Mouse (Mus musculus): ENCODE measurements at regions not wholly inside any gene's neighbourhood (a gene's known extent, or its start where the extent isn't known, plus 50 kb on each side); places are given as distances from the start of the nearest gene placed in this dataset.

GRCm38 (mm10) chr13:111367620-111368019 is 112.8 kb downstream of the Actbl2 start:
- no peak for TF ChIP-seq JUN (IDR thresholded peaks at IDR 0.05; ENCODE audit: insufficient read depth, low read depth, low read length)
- TF ChIP-seq NRF1 (IDR thresholded peaks at IDR 0.05; ENCODE audit: low read depth, low read length): no peak
- no peak for TF ChIP-seq GABPA (IDR thresholded peaks at IDR 0.05; ENCODE audit: insufficient replicate concordance, low read depth, low read length)
- no peak for TF ChIP-seq TBP (conservative IDR thresholded peaks at IDR 0.05; ENCODE audit: low read depth, low read length)
- TF ChIP-seq HCFC1 (IDR thresholded peaks at IDR 0.05; ENCODE audit: low read depth, low read length): no peak
- TF ChIP-seq UBTF (IDR thresholded peaks at IDR 0.05; ENCODE audit: low read depth, low read length): no peak
- no peak for TF ChIP-seq CHD1 (IDR thresholded peaks at IDR 0.05; ENCODE audit: low read depth, low read length)
- no peak for TF ChIP-seq USF1 (IDR thresholded peaks at IDR 0.05; ENCODE audit: low read depth, low read length)
- TF ChIP-seq KAT2A (IDR thresholded peaks at IDR 0.05; ENCODE audit: insufficient replicate concordance, low read length): no peak
- TF ChIP-seq USF2 (conservative IDR thresholded peaks at IDR 0.05; ENCODE audit: low read depth, low read length): no peak
- TF ChIP-seq ELF1 (IDR thresholded peaks at IDR 0.05; ENCODE audit: low read depth, low read length): no peak
- no peak for TF ChIP-seq NELFE (IDR thresholded peaks at IDR 0.05; ENCODE audit: low read depth, low read length)
- no peak for TF ChIP-seq MAZ (IDR thresholded peaks at IDR 0.05; ENCODE audit: low read depth, low read length)
- H3K9me3 ChIP-seq (replicated peaks; ENCODE audit: low read length): no peaks in the 10 kb centered on the region
- DNase-seq (ENCODE audit: extremely low read depth): no peak
- dilution Hi-C loops (cut with MboI; ENCODE audit: extremely low pct_ligation_motif_present, extremely low pct_unique_long_range_greater_than_20kb, low sequenced_read_pairs): no loop called here
- H3K79me2 ChIP-seq (replicated peaks; ENCODE audit: control insufficient read depth, extremely low read depth, insufficient read depth, poor library complexity, severe bottlenecking): no peaks in the 10 kb centered on the region
- H3K4me3 ChIP-seq (replicated peaks in 1 of 3; ENCODE audit: low read depth in 2 of 3, low read length in 2 of 3, poor library complexity in 1 of 3): no peak overlapping the region
- H3K27me3 ChIP-seq (replicated peaks): no peaks in the 10 kb centered on the region
- no peaks in the 10 kb centered on the region for H3K36me3 ChIP-seq (replicated peaks in 1 of 2; ENCODE audit: control insufficient read depth in 1 of 2, insufficient read depth in 1 of 2, low read length in 1 of 2)
- no peak overlapping the region for H3K4me2 ChIP-seq (ENCODE audit: insufficient read depth, low read depth, poor library complexity, severe bottlenecking)
- H3K4me1 ChIP-seq (ENCODE audit: control insufficient read depth in 1 of 2, insufficient read depth in 2 of 2): no peaks in the 10 kb centered on the region
- no peak overlapping the region for H3K9ac ChIP-seq (ENCODE audit: insufficient read depth, low read depth)
- in situ Hi-C loops (cut with MboI; ENCODE audit: low pct_ligation_motif_present, low pct_unique_long_range_greater_than_20kb, low sequenced_read_pairs): no loop called here
- no peak overlapping the region for H3K27ac ChIP-seq (ENCODE audit: insufficient read depth, low read depth)

- H3K27me3 ChIP-seq (replicated peaks): no peaks in the 10 kb centered on the region
- dilution Hi-C loops (cut with MboI; ENCODE audit: extremely low pct_ligation_motif_present, extremely low pct_unique_long_range_greater_than_20kb, low sequenced_read_pairs): no loop called here
Measured at GRCm38 (mm10) chr13:111369916-111370315, 115.1 kb downstream of the Actbl2 start.

GRCm38 (mm10) chr13:111373281-111373680 is 116.6 kb downstream of the Gpbp1 start:
- no peak for DNase-seq (ENCODE audit: extremely low read depth)
- no peak for TF ChIP-seq USF1 (IDR thresholded peaks at IDR 0.05; ENCODE audit: low read depth, low read length)
- TF ChIP-seq RAD21 (IDR thresholded peaks at IDR 0.05; ENCODE audit: low read depth, low read length): no peak
- TF ChIP-seq RCOR1 (conservative IDR thresholded peaks at IDR 0.05; ENCODE audit: low read depth, low read length): no peak
- no peak for TF ChIP-seq POLR2A (IDR thresholded peaks at IDR 0.05; ENCODE audit: low read depth, low read length)
- TF ChIP-seq SMC3 (IDR thresholded peaks at IDR 0.05; ENCODE audit: low read depth, low read length): no peak
- TF ChIP-seq TCF12 (IDR thresholded peaks at IDR 0.05; ENCODE audit: low read depth, low read length): no peak
- TF ChIP-seq PAX5 (IDR thresholded peaks at IDR 0.05; ENCODE audit: low read length): no peak
- no peak for TF ChIP-seq ZC3H11A (IDR thresholded peaks at IDR 0.05; ENCODE audit: low read depth, low read length)
- no peak for TF ChIP-seq MAFK (IDR thresholded peaks at IDR 0.05; ENCODE audit: insufficient replicate concordance, low read length)
- no peak for TF ChIP-seq ELF1 (IDR thresholded peaks at IDR 0.05; ENCODE audit: low read depth, low read length)
- no peak for TF ChIP-seq MYC (IDR thresholded peaks at IDR 0.05; ENCODE audit: low read depth, low read length)
- Histone ChIP-seq H3K36me3 (replicated peaks in 1 of 2; ENCODE audit: control insufficient read depth in 1 of 2, insufficient read depth in 1 of 2, low read length in 1 of 2) (no peaks in the 10 kb centered on the region), H3K4me3 (replicated peaks in 1 of 3; ENCODE audit: low read depth in 2 of 3, low read length in 2 of 3, poor library complexity in 1 of 3) (no peak overlapping the region), H3K4me1 (ENCODE audit: control insufficient read depth in 1 of 2, insufficient read depth in 2 of 2) (no peaks in the 10 kb centered on the region), H3K9me3 (replicated peaks; ENCODE audit: low read length) (no peaks in the 10 kb centered on the region), H3K9ac (ENCODE audit: insufficient read depth, low read depth) (no peak overlapping the region), H3K27me3 (replicated peaks) (no peaks in the 10 kb centered on the region), H3K79me2 (replicated peaks; ENCODE audit: control insufficient read depth, extremely low read depth, insufficient read depth, poor library complexity, severe bottlenecking) (no peaks in the 10 kb centered on the region), H3K27ac (ENCODE audit: insufficient read depth, low read depth) (no peak overlapping the region), H3K4me2 (ENCODE audit: insufficient read depth, low read depth, poor library complexity, severe bottlenecking) (no peak overlapping the region)
- in situ Hi-C loops (cut with MboI; ENCODE audit: low pct_ligation_motif_present, low pct_unique_long_range_greater_than_20kb, low sequenced_read_pairs) (no loop called here), dilution Hi-C loops (cut with MboI; ENCODE audit: extremely low pct_ligation_motif_present, extremely low pct_unique_long_range_greater_than_20kb, low sequenced_read_pairs) (no loop called here)

More at GRCm38 (mm10) chr13:111369916-111370315, 115.1 kb downstream of the Actbl2 start:
- Histone ChIP-seq H3K4me1 (ENCODE audit: control insufficient read depth in 1 of 2, insufficient read depth in 2 of 2) (no peaks in the 10 kb centered on the region), H3K4me2 (ENCODE audit: insufficient read depth, low read depth, poor library complexity, severe bottlenecking) (no peak overlapping the region), H3K9me3 (replicated peaks; ENCODE audit: low read length) (no peaks in the 10 kb centered on the region), H3K36me3 (replicated peaks in 1 of 2; ENCODE audit: control insufficient read depth in 1 of 2, insufficient read depth in 1 of 2, low read length in 1 of 2) (no peaks in the 10 kb centered on the region), H3K9ac (ENCODE audit: insufficient read depth, low read depth) (no peak overlapping the region), H3K79me2 (replicated peaks; ENCODE audit: control insufficient read depth, extremely low read depth, insufficient read depth, poor library complexity, severe bottlenecking) (no peaks in the 10 kb centered on the region), H3K4me3 (replicated peaks in 1 of 3; ENCODE audit: low read depth in 2 of 3, low read length in 2 of 3, poor library complexity in 1 of 3) (no peak overlapping the region), H3K27ac (ENCODE audit: insufficient read depth, low read depth) (no peak overlapping the region)
- TF ChIP-seq NRF1 (IDR thresholded peaks at IDR 0.05; ENCODE audit: low read depth, low read length) (no peak), TCF12 (IDR thresholded peaks at IDR 0.05; ENCODE audit: low read depth, low read length) (no peak), CHD2 (IDR thresholded peaks at IDR 0.05; ENCODE audit: low read length) (no peak), CHD1 (IDR thresholded peaks at IDR 0.05; ENCODE audit: low read depth, low read length) (no peak)
- DNase-seq (ENCODE audit: extremely low read depth): no peak
- in situ Hi-C loops (cut with MboI; ENCODE audit: low pct_ligation_motif_present, low pct_unique_long_range_greater_than_20kb, low sequenced_read_pairs): no loop called here

All from CH12.LX (cell line).